Comparison of ENCODE assay signal across 13 mouse cellular contexts in genomic region chr6:83350851-83351405, GRCm38 (mm10). TPM values are rescaled to one million over a fixed set of nuclear protein-coding genes. Genes with fewer than 3 reads are reported as not detected.
DNase-seq lines count a peak whose midpoint lies in the region; ATAC-seq and TF ChIP-seq lines count a peak whose summit lies in the region.
"Had no signal": no experiment of that assay in that cellular context is flagged by ENCODE, and none has a peak within 500 bp of the region (broad histone marks: within the 10 kb centered on the region; RNA-seq: fewer than 3 reads in every experiment).

No protein-coding gene starts in this region.

- H3K9me3 ChIP-seq in heart, embryonic 13.5 days: no peaks in the 10 kb centered on the region
- H3K9me3 ChIP-seq in MEL (replicated peaks; ENCODE audit: insufficient read depth, low read length): no peaks in the 10 kb centered on the region
- H3K9me3 ChIP-seq in intestine, embryonic 16.5 days (ENCODE audit: control insufficient read depth, low read length): no peaks in the 10 kb centered on the region
- H3K9me3 ChIP-seq: hindbrain, embryonic 12.5 days had no signal

- DNase-seq in cerebellum, adult 2 months: peak in 1 of 2 experiments; percentile 25
- no peak for DNase-seq in heart, postnatal 36 days
- DNase-seq in MEL (ENCODE audit: low read depth, low spot score): no peak
- no peak for DNase-seq in liver, adult 2 months (ENCODE audit: extremely low read depth, low read depth, low spot score)
- DNase-seq: adrenal gland, postnatal 10 days; kidney, adult 18-20 months; kidney, postnatal 36 days; lung, postnatal 14 days had no signal

- no peaks in the 10 kb centered on the region for H3K27me3 ChIP-seq in cerebellum, adult 2 months (ENCODE audit: control insufficient read depth, insufficient read depth, low read length)
- H3K27me3 ChIP-seq in heart, embryonic 13.5 days (replicated peaks): no peaks in the 10 kb centered on the region
- H3K27me3 ChIP-seq in MEL (ENCODE audit: control insufficient read depth in 1 of 2, insufficient read depth in 2 of 2, low read length in 2 of 2): no peaks in the 10 kb centered on the region
- H3K27me3 ChIP-seq in liver, adult 2 months (ENCODE audit: control insufficient read depth, insufficient read depth, low read length): no peaks in the 10 kb centered on the region
- H3K27me3 ChIP-seq in intestine, embryonic 16.5 days (replicated peaks; ENCODE audit: control insufficient read depth, insufficient read depth, low read length): no peaks in the 10 kb centered on the region
- H3K27me3 ChIP-seq: hindbrain, embryonic 12.5 days had no signal

- 77% methylated on average over 16 of the region's 16 CpGs for WGBS in cerebellum, adult 2 months
- WGBS in heart, embryonic 13.5 days: 87% methylated on average over 16 of the region's 16 CpGs
- WGBS in liver, adult 2 months: 93% methylated on average over 16 of the region's 16 CpGs
- 90% methylated on average over 16 of the region's 16 CpGs for WGBS in intestine, embryonic 16.5 days

- H3K79me2 ChIP-seq in MEL (ENCODE audit: control insufficient read depth, insufficient read depth, low read length, poor library complexity): peaks cover 16% of the 10 kb centered on the region
- H3K79me2 ChIP-seq in liver, adult 2 months (ENCODE audit: control insufficient read depth, insufficient read depth, low read length): peaks cover 15% of the 10 kb centered on the region

- H3K9ac ChIP-seq in heart, embryonic 13.5 days: peak overlapping the region; percentile 47
- peak overlapping the region; percentile 87 for H3K9ac ChIP-seq in MEL (ENCODE audit: control insufficient read depth, low read depth, low read length, poor library complexity, severe bottlenecking)
- 0 out of 2 replicates have a peak overlapping the region, but pooled peaks have one; percentile 18 for H3K9ac ChIP-seq in liver, adult 2 months (ENCODE audit: low read depth, low read length)
- no peak overlapping the region for H3K9ac ChIP-seq in intestine, embryonic 16.5 days (ENCODE audit: low read depth, low read length)

- ATAC-seq in cerebellum, adult (ENCODE audit: insufficient number of reproducible peaks, low FRiP score, low TSS enrichment): no peak
- ATAC-seq in heart, embryonic 13.5 days (ENCODE audit: extremely low read depth, insufficient number of reproducible peaks, low FRiP score, low TSS enrichment): no peak
- no peak for ATAC-seq in intestine, embryonic 16.5 days
- no peak for ATAC-seq in monocyte, adult 5-6 weeks (replicated peaks; ENCODE audit: insufficient number of reproducible peaks, low FRiP score, low TSS enrichment, poor library complexity, severe bottlenecking)

- intact Hi-C loops in heart, postnatal 36 days (cut with DNase I): no loop called here

- H3K4me2 ChIP-seq in heart, embryonic 13.5 days: peak overlapping the region; percentile 93; the same call in 1 of the 2 replicates
- no peak overlapping the region for H3K4me2 ChIP-seq in intestine, embryonic 16.5 days (ENCODE audit: low read depth, low read length)

- peak overlapping the region; percentile 3 for H3K4me3 ChIP-seq in cerebellum, adult 2 months (replicated peaks; ENCODE audit: insufficient read depth, low read depth, low read length)
- H3K4me3 ChIP-seq in heart, embryonic 13.5 days: no peak overlapping the region
- H3K4me3 ChIP-seq in MEL (ENCODE audit: control insufficient read depth in 1 of 2, insufficient read depth in 1 of 2, low read depth in 2 of 2, low read length in 2 of 2): peak overlapping the region in 1 of 2 experiments; percentile 10; a peak in 1 of 4 replicates
- no peak overlapping the region for H3K4me3 ChIP-seq in liver, adult 2 months (ENCODE audit: insufficient read depth, low read depth, low read length)
- H3K4me3 ChIP-seq in intestine, embryonic 16.5 days (ENCODE audit: low read length): no peak overlapping the region

- H3K36me3 ChIP-seq in heart, embryonic 13.5 days: peaks cover 42% of the 10 kb centered on the region
- H3K36me3 ChIP-seq in MEL (ENCODE audit: control insufficient read depth in 1 of 2, insufficient read depth in 2 of 2, low read length in 2 of 2): peaks cover 0 to 32% of the 10 kb centered on the region in 2 experiments; a peak in 3 of 4 replicates
- H3K36me3 ChIP-seq in liver, adult 2 months (ENCODE audit: control insufficient read depth, insufficient read depth, low read length): no peaks in the 10 kb centered on the region
- H3K36me3 ChIP-seq in intestine, embryonic 16.5 days (ENCODE audit: control insufficient read depth, insufficient read depth, low read length): no peaks in the 10 kb centered on the region

- TF ChIP-seq CTCF in cerebellum, adult 2 months (IDR thresholded peaks at IDR 0.05; ENCODE audit: borderline replicate concordance, insufficient read depth, low read depth, low read length): no peak
- no peak for TF ChIP-seq CTCF in MEL (IDR thresholded peaks at IDR 0.05 in 2 of 3, conservative IDR thresholded peaks at IDR 0.05 in 1 of 3; ENCODE audit: control insufficient read depth in 1 of 3, insufficient read depth in 1 of 3, low read depth in 2 of 3, low read length in 3 of 3, poor library complexity in 1 of 3, severe bottlenecking in 1 of 3)
- TF ChIP-seq CTCF in liver, adult 2 months (IDR thresholded peaks at IDR 0.05; ENCODE audit: low read depth, low read length): no peak

- peaks cover 22% of the 10 kb centered on the region for H3K4me1 ChIP-seq in cerebellum, adult 2 months (ENCODE audit: control insufficient read depth, insufficient read depth, low read length)
- H3K4me1 ChIP-seq in heart, embryonic 13.5 days: peaks cover 24% of the 10 kb centered on the region
- peaks cover 17 to 33% of the 10 kb centered on the region in 2 experiments for H3K4me1 ChIP-seq in MEL (ENCODE audit: control insufficient read depth in 1 of 2, insufficient read depth in 2 of 2, low read length in 2 of 2)
- H3K4me1 ChIP-seq in liver, adult 2 months (ENCODE audit: control insufficient read depth, insufficient read depth, low read length): peaks cover 20% of the 10 kb centered on the region
- H3K4me1 ChIP-seq in intestine, embryonic 16.5 days (ENCODE audit: control insufficient read depth, insufficient read depth, low read length): peaks cover 27% of the 10 kb centered on the region

- no peak for TF ChIP-seq RAD21 in MEL (IDR thresholded peaks at IDR 0.05; ENCODE audit: low read depth, low read length)

- TF ChIP-seq EP300 in MEL (IDR thresholded peaks at IDR 0.05; ENCODE audit: low read depth in 1 of 2, low read length in 2 of 2): no peak

- no peak for TF ChIP-seq POLR2A in cerebellum, adult 2 months (IDR thresholded peaks at IDR 0.05; ENCODE audit: borderline replicate concordance, insufficient read depth, low read length)
- no peak for TF ChIP-seq POLR2A in MEL (IDR thresholded peaks at IDR 0.05; ENCODE audit: control insufficient read depth in 1 of 2, insufficient read depth in 1 of 2, low read depth in 1 of 2, low read length in 2 of 2, poor library complexity in 1 of 2)
- no peak for TF ChIP-seq POLR2A in liver, adult 2 months (IDR thresholded peaks at IDR 0.05; ENCODE audit: extremely low read depth, insufficient read depth, low read length)

- H3K27ac ChIP-seq in cerebellum, adult 2 months (ENCODE audit: insufficient read depth, low read length): peak overlapping the region; percentile 76
- H3K27ac ChIP-seq in heart, embryonic 13.5 days (replicated peaks): peak overlapping the region; percentile 72
- H3K27ac ChIP-seq in MEL (ENCODE audit: control insufficient read depth, low read depth, low read length): peak overlapping the region; percentile 92
- no peak overlapping the region for H3K27ac ChIP-seq in liver, adult 2 months (replicated peaks; ENCODE audit: insufficient read depth, low read depth, low read length)
- H3K27ac ChIP-seq in intestine, embryonic 16.5 days (ENCODE audit: low read length): no peak overlapping the region
- H3K27ac ChIP-seq: hindbrain, embryonic 12.5 days had no signal

TF ChIP-seq in MEL, 35 proteins besides CTCF, POLR2A, EP300 and RAD21 (continues in another document):
- no peak for TF ChIP-seq NRF1 (IDR thresholded peaks at IDR 0.05; ENCODE audit: insufficient read depth, low read depth, low read length, poor library complexity, severe bottlenecking)
- no peak for TF ChIP-seq UBTF (IDR thresholded peaks at IDR 0.05; ENCODE audit: borderline replicate concordance, insufficient read depth, low read depth, low read length)

RNA-seq across cellular contexts. Expression of gene Bola3, which starts 2.0 kb away (rescaled TPM):
- 87.1 and 90.2 TPM in 2 replicates for polyA plus RNA-seq in cerebellum, adult 2 months (2012; rRNA removed)
- polyA plus RNA-seq in heart, embryonic 13.5 days (2015; fragmentation: Nextera tagmentation; extraction: Ambion mirVana): 233 and 264 TPM in 2 replicates
- 100 to 1,000 TPM; 329 to 387 TPM for total RNA-seq in heart, postnatal 36 days (2021)
- 48.3 and 55.2 TPM in 2 replicates for total RNA-seq in MEL (2012; rRNA removed)
- polyA plus RNA-seq in MEL (2012; ENCODE audit: insufficient read depth in 1 of 2, insufficient read length in 2 of 2, low read depth in 1 of 2, low replicate concordance in 2 of 2, missing spikeins in 1 of 2): 100 to 1,000 TPM in 1 of 2 experiments, not detected in 1; 211 TPM
- 26.4 and 47.1 TPM in 2 replicates for total RNA-seq in liver, adult 2 months (2014; rRNA removed)
- polyA plus RNA-seq in liver, adult 2 months (2012; rRNA removed): 144 and 246 TPM in 2 replicates
- polyA plus RNA-seq in intestine, embryonic 16.5 days (2015; fragmentation: Nextera tagmentation; extraction: Ambion mirVana): 173 and 186 TPM in 2 replicates
- total RNA-seq in monocyte, adult 5-6 weeks (2017): 13.0 to 48.5 TPM (median 38.5 TPM) in 3 replicates

RNA-seq across cellular contexts. Expression of gene Mob1a, which starts 25.1 kb away (rescaled TPM):
- 16.0 and 16.3 TPM in 2 replicates for polyA plus RNA-seq in cerebellum, adult 2 months (2012; rRNA removed)
- polyA plus RNA-seq in heart, embryonic 13.5 days (2015; fragmentation: Nextera tagmentation; extraction: Ambion mirVana): 30.4 and 30.7 TPM in 2 replicates
- total RNA-seq in heart, postnatal 36 days (2021): 10 to 100 TPM; 22.9 to 24.9 TPM
- total RNA-seq in MEL (2012; rRNA removed): 71.2 and 74.7 TPM in 2 replicates
- 100 to 1,000 TPM in 1 of 2 experiments, 10 to 100 TPM in 1; 57.0 to 120 TPM for polyA plus RNA-seq in MEL (2012; ENCODE audit: insufficient read depth in 1 of 2, insufficient read length in 2 of 2, low read depth in 1 of 2, low replicate concordance in 2 of 2, missing spikeins in 1 of 2)
- total RNA-seq in liver, adult 2 months (2014; rRNA removed): 35.2 and 40.4 TPM in 2 replicates
- polyA plus RNA-seq in liver, adult 2 months (2012; rRNA removed): 11.6 and 11.9 TPM in 2 replicates
- 50.8 and 52.8 TPM in 2 replicates for polyA plus RNA-seq in intestine, embryonic 16.5 days (2015; fragmentation: Nextera tagmentation; extraction: Ambion mirVana)
- 300 to 314 TPM (median 304 TPM) in 3 replicates for total RNA-seq in monocyte, adult 5-6 weeks (2017)

RNA-seq across cellular contexts. Expression of gene Mthfd2, which starts 25.2 kb away (rescaled TPM):
- polyA plus RNA-seq in cerebellum, adult 2 months (2012; rRNA removed): 13.6 and 15.4 TPM in 2 replicates
- 27.6 and 30.9 TPM in 2 replicates for polyA plus RNA-seq in heart, embryonic 13.5 days (2015; fragmentation: Nextera tagmentation; extraction: Ambion mirVana)
- total RNA-seq in heart, postnatal 36 days (2021): 1 to 10 TPM; 2.2 to 3.0 TPM
- 80.5 and 155 TPM in 2 replicates for total RNA-seq in MEL (2012; rRNA removed)
- polyA plus RNA-seq in MEL (2012; ENCODE audit: insufficient read depth in 1 of 2, insufficient read length in 2 of 2, low read depth in 1 of 2, low replicate concordance in 2 of 2, missing spikeins in 1 of 2): 100 to 1,000 TPM; 219 to 558 TPM
- total RNA-seq in liver, adult 2 months (2014; rRNA removed): 0.83 and 1.6 TPM in 2 replicates
- polyA plus RNA-seq in liver, adult 2 months (2012; rRNA removed): 0.98 and 1.1 TPM in 2 replicates
- polyA plus RNA-seq in intestine, embryonic 16.5 days (2015; fragmentation: Nextera tagmentation; extraction: Ambion mirVana): 36.4 and 43.5 TPM in 2 replicates
- total RNA-seq in monocyte, adult 5-6 weeks (2017): 25.6 to 40.2 TPM (median 28.5 TPM) in 3 replicates

Comparison
In these comparisons a context has a peak if more than half of its experiments do, and no peak if none do; other contexts are left out.
1. H3K27ac ChIP-seq: peak in cerebellum, adult 2 months (single experiment), heart, embryonic 13.5 days (single experiment) and MEL (single experiment); none in liver, adult 2 months (single experiment) and intestine, embryonic 16.5 days (single experiment).